Mouse (Mus musculus) lung, adult 2 months (tissue): ENCODE results near the gene Rpl24.
"Not testable (repeated sequence)": the region's sequence is repeated elsewhere in the genome, so short reads cannot be mapped to it uniquely, and the experiment has no call there.

Experiments used
- CTCF ChIP-seq: fragments of 200-500 bp; IDR thresholded peaks from 2 replicates; pipeline ENCODE4 v1.5.1; 2011; ENCODE audit warnings: mild to moderate bottlenecking, low read length, control low read depth; ENCODE audit not compliant: insufficient read depth
- POLR2A ChIP-seq: fragments of 200-500 bp; IDR thresholded peaks from 2 replicates; pipeline ENCODE4 v1.6.1; 2011; ENCODE audit warnings: low read depth, mild to moderate bottlenecking, control low read depth, low read length, borderline replicate concordance; ENCODE audit errors: extremely low read depth

DNA sequence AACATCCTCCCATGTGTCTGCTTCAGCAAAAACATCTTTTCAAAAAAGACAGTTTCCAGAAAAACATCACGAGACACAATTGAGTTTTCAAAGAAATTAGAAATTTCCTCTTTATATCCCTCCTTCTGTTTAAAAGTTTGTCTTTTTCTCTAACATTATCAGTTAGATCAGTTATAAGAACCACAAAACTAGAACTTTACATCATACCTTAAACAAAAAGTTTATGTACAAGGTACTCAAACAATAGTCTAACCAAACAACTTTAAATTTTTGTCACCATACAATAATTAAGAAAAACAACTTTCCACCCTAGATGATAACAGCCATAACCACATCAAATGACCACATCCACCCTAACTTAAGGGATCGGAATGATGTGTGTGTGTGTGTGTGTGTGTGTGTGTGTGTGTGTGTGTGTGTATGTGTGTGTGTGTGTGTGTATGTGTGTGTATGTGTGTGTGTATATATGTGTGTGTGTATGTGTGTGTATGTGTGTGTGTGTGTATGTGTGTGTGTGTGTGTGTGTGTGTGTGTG, 18.1 kb upstream of the Rpl24 start:
- not testable (repeated sequence) for TF ChIP-seq CTCF, POLR2A
